Mouse (Mus musculus) ES-E14 (cell line): ENCODE measurements around the gene C530008M17Rik. TPM values are rescaled to one million over a fixed set of nuclear protein-coding genes. Genes with fewer than 3 reads are reported as not detected.

Experiments
- DNase-seq: peaks from one replicate; pipeline ENCODE4 v3.0.0-alpha.2; 2013; ENCODE audit warnings: low read depth, low spot score
- H3K27ac ChIP-seq: 2 replicates; pipeline ENCODE4 v1.5.1; 2012; ENCODE audit warnings: low read depth, mild to moderate bottlenecking, low read length, moderate library complexity, mixed read lengths; ENCODE audit not compliant: poor library complexity, insufficient read depth, severe bottlenecking
- H3K36me3 ChIP-seq: 2 replicates; pipeline ENCODE4 v1.6.1; 2012; ENCODE audit warnings: mild to moderate bottlenecking, low read length, moderate library complexity, mixed read lengths; ENCODE audit not compliant: control insufficient read depth, poor library complexity, insufficient read depth, severe bottlenecking
- H3K4me1 ChIP-seq, 2 experiments: fragments of 150-350 bp in 1 of 2; sonication (generic) in 1 of 2; 2 replicates each; pipeline ENCODE4 v1.6.1; 2012; ENCODE audit warnings: low read length in 2 of 2, mild to moderate bottlenecking in 1 of 2, mixed read lengths in 1 of 2; ENCODE audit not compliant: control insufficient read depth in 2 of 2, insufficient read depth in 2 of 2, poor library complexity in 1 of 2
- H3K4me3 ChIP-seq, 2 experiments: fragments of 150-350 bp in 1 of 2; sonication (generic) in 1 of 2; 2 replicates each; pipeline ENCODE4 v1.5.1; 2012; ENCODE audit warnings: low read length in 2 of 2, low read depth in 1 of 2, mild to moderate bottlenecking in 1 of 2, mixed read lengths in 1 of 2; ENCODE audit not compliant: insufficient read depth in 1 of 2, poor library complexity in 1 of 2, severe bottlenecking in 1 of 2
- H3K9ac ChIP-seq: 2 replicates; pipeline ENCODE4 v1.6.1; 2012; ENCODE audit warnings: low read depth, mild to moderate bottlenecking, low read length, mixed read lengths; ENCODE audit not compliant: poor library complexity, insufficient read depth, severe bottlenecking
- H3K9me3 ChIP-seq: fragments of 150-350 bp; sonication (generic); 2 replicates; pipeline ENCODE4 v1.6.1; 2012; ENCODE audit warnings: low read depth, mild to moderate bottlenecking, low read length; ENCODE audit not compliant: control insufficient read depth, insufficient read depth
- CHD2 ChIP-seq: IDR thresholded peaks from 2 replicates; pipeline ENCODE4 v1.6.1; 2014; ENCODE audit warnings: mild to moderate bottlenecking, low read depth, low read length, inconsistent platforms
- HCFC1 ChIP-seq: IDR thresholded peaks from 2 replicates; pipeline ENCODE4 v1.6.1; 2012; ENCODE audit warnings: low read length, inconsistent platforms, borderline replicate concordance; ENCODE audit not compliant: insufficient read depth
- MAFK ChIP-seq: IDR thresholded peaks from 2 replicates; pipeline ENCODE4 v1.6.1; 2014; ENCODE audit warnings: mild to moderate bottlenecking, low read depth, low read length, inconsistent platforms; ENCODE audit not compliant: insufficient read depth
- ZC3H11A ChIP-seq: IDR thresholded peaks from 2 replicates; pipeline ENCODE4 v1.6.1; 2012; ENCODE audit warnings: low read depth, mild to moderate bottlenecking, inconsistent platforms, low read length, borderline replicate concordance
- ZNF384 ChIP-seq: IDR thresholded peaks from 2 replicates; pipeline ENCODE4 v1.6.1; 2012; ENCODE audit warnings: low read depth, low read length, inconsistent platforms
- in situ Hi-C, 2 experiments: fragments of 600-800 bp; cut with MboI; formaldehyde crosslinking; loops; one replicate each; pipeline ENCODE4 v1.15.1; 2025; ENCODE audit warnings: low sequenced_read_pairs in 2 of 2, inconsistent platforms in 1 of 2; ENCODE audit not compliant: unreplicated experiment in 2 of 2
- total RNA-seq: library from RNA; depleted of rRNA; stranded (reverse); fragments of 300-350 nt; gene quantifications from 2 replicates; pipeline ENCODE4 v1.2.3, GENCODE M21; 2012

The C530008M17Rik gene
- total RNA-seq, 1 experiment = 1.1 TPM

DNA sequence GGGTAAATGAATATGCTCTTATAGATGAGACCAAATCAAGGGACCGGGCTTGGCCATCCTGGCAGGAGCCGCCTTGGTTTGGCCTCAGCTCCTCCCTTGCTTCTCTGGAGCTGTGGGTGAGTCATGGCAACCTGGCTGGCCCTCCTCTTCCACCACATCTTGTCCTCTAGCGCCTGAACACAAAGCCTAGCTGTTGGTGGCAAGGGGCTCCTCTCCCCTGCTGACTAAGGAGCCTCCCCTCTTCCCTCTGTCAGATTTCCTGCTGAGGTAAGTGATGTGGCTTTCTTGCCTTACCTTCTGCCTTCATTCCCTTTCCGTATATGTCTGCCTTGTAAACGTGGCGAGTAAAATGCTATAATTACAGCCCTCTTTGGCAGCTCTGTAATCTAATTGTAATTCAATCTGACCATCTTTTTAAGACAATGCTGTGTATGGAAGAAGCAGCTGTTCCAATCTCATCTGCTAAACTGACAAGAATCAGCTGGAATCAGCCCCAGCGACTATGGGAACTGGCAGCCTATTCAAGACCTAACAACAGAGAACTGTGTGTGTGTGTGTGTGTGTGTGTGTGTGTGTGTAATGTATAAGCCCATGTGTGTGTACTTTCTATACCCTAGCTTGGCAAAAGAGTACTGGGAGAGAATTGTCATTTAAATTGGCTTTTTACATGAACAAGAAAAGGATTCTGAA lies 126.2 kb downstream of the C530008M17Rik start:
- H3K4me1 ChIP-seq = peaks cover 0 to 11% of the 10 kb centered on the region in 2 experiments; a peak in 2 of 4 replicates
- H3K36me3 ChIP-seq = no peaks in the 10 kb centered on the region
- in situ Hi-C loops = no loop called here
- no peak overlapping the region for H3K27ac ChIP-seq
- DNase-seq = no peak
- H3K9me3 ChIP-seq = no peaks in the 10 kb centered on the region
- no peak overlapping the region for H3K9ac ChIP-seq
- H3K4me3 ChIP-seq = no peak overlapping the region
- TF ChIP-seq HCFC1 = no peak
- no peak for TF ChIP-seq CHD2

DNA sequence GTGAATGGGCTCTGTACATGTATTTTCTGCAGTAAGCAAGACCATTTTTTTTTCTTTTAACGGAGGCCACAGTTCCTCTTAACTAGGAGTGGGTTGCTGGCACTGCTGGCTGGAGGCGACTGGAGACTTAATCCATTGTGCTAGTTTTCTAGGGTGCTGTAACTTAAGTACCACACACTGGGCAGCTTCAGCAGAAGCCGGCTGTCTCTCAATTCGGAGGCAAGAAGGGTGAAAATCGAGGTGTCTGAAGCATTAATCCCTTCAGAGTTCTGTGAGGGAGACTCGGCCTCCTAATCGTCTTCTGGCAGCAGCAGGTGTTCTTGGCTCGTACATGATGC lies 126.8 kb downstream of the C530008M17Rik start:
- Histone ChIP-seq H3K36me3 (no peaks in the 10 kb centered on the region), H3K4me1 (peaks cover 0 to 11% of the 10 kb centered on the region in 2 experiments; a peak in 2 of 4 replicates), H3K9me3 (no peaks in the 10 kb centered on the region), H3K27ac (no peak overlapping the region), H3K4me3 (no peak overlapping the region), H3K9ac (no peak overlapping the region)
- no peak for DNase-seq
- in situ Hi-C loops = no loop called here
- TF ChIP-seq MAFK = no peak
- no peak for TF ChIP-seq CHD2
- TF ChIP-seq HCFC1 = no peak
- no peak for TF ChIP-seq ZC3H11A
- TF ChIP-seq ZNF384 = no peak

DNA sequence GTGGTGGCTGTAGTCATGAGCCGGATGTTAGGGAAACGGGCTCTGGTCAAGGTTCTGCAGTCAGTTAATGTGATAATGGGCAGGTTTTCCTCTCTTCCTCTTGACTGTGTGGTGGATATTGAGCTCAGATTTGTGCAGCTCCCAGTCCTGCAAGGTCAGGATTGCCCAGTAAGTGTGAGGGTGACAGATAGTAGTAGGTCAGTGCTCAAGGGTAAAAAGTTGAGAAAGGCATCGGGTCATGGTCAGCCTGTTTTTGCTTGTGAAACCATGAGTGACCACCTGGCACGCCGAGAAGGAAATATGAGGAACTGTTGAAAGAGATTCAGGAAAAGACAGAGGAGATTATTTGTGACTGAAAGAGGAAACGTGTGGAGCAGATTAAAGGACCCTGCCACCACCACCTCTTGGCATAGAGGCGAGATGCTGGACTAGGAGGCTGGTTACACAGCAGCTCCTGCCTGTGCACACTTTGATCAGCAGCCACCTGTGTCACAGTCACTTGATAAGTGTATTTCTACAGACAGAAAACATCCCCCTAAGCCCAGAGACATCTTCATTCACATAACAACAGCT lies 127.9 kb downstream of the C530008M17Rik start:
- no peak for TF ChIP-seq MAFK
- TF ChIP-seq CHD2 = no peak
- no peak for TF ChIP-seq ZC3H11A
- no peak for TF ChIP-seq ZNF384
- TF ChIP-seq HCFC1 = no peak
- Histone ChIP-seq H3K36me3 (no peaks in the 10 kb centered on the region), H3K9ac (no peak overlapping the region), H3K4me1 (peaks cover 0 to 8% of the 10 kb centered on the region in 2 experiments; a peak in 2 of 4 replicates), H3K4me3 (no peak overlapping the region), H3K9me3 (no peaks in the 10 kb centered on the region), H3K27ac (no peak overlapping the region)
- no peak for DNase-seq
- in situ Hi-C loops = no loop called here

DNA sequence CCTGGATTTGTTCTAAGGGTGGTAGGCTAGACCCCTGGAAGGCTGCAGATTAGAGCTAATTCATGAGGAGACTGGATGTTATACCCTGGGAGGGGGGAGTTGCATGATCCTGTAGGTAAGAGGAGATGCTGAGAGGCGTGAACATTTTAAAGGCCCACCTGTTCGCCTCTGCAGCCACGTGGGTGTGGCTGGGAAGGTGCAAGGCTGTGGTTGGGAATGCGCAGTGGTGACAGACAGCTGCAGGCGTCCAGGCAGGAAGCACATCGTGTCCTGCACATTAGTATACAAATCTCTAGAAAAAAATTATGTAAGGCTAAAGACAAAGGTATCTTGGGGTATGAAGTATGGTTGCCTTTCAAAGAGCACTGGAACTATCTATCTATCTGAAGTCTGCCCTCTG lies 128.7 kb downstream of the C530008M17Rik start:
- no peaks in the 10 kb centered on the region for H3K9me3 ChIP-seq
- H3K36me3 ChIP-seq = no peaks in the 10 kb centered on the region
- H3K4me1 ChIP-seq = peaks cover 0 to 5% of the 10 kb centered on the region in 2 experiments; a peak in 1 of 4 replicates
- H3K27ac ChIP-seq = no peak overlapping the region
- H3K4me3 ChIP-seq = no peak overlapping the region
- in situ Hi-C loops = no loop called here
- no peak for DNase-seq
- TF ChIP-seq HCFC1 (no peak), ZNF384 (no peak), CHD2 (no peak), MAFK (no peak), ZC3H11A (no peak)
- H3K9ac ChIP-seq = no peak overlapping the region

DNA sequence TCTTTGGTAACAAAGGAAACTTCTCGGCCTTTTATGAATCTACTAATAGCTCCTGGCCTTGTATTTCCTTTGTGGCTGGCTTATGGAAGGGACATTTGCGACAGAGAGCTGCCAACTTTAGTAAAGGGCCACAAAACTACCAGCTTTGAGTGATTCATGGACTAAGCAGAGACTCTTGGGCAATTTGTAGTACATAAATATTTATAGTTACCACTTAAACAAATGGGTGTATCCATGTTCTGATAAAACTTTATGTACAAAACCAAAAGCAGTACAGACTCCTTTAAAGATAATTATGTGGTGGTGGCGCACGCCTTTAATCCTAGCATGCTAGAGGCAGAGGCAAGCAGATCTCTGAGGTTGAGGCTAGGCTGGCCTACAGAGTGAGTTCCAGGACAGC lies 133.6 kb downstream of the C530008M17Rik start:
- Histone ChIP-seq H3K4me1 (peaks cover 0 to 2% of the 10 kb centered on the region in 2 experiments; a peak in 1 of 4 replicates), H3K36me3 (no peaks in the 10 kb centered on the region)

More for the DNA sequence above, 133.6 kb downstream of the C530008M17Rik start:
- Histone ChIP-seq H3K9ac (no peak overlapping the region), H3K9me3 (no peaks in the 10 kb centered on the region), H3K27ac (no peak overlapping the region), H3K4me3 (no peak overlapping the region)
- TF ChIP-seq ZNF384 = no peak
- DNase-seq = no peak
- in situ Hi-C loops = no loop called here
